Mouse (Mus musculus): Measurements from ENCODE around the gene Dpm2. TPM values are rescaled to one million over a fixed set of nuclear protein-coding genes. Genes with fewer than 3 reads are reported as not detected.

Dpm2 gene
- polyA plus RNA-seq, 1 experiment from 2014 or later, result 116 TPM

GRCm38 (mm10) chr2:32536634-32537359 lies 33.9 kb upstream of the Dpm2 start:
- peaks cover 71% of the 10 kb centered on the region for H3K4me1 ChIP-seq

GRCm38 (mm10) chr2:32537360-32537905 lies 33.2 kb upstream of the Dpm2 start:
- 9% methylated on average over 9 of the region's 9 CpGs for WGBS
- H3K9ac ChIP-seq, result peak overlapping the region; percentile 94
- no peaks in the 10 kb centered on the region for H3K27me3 ChIP-seq
- peak overlapping the region; percentile 92 for H3K4me3 ChIP-seq
- H3K36me3 ChIP-seq, result no peaks in the 10 kb centered on the region
- H3K4me1 ChIP-seq, result peaks cover 77% of the 10 kb centered on the region
- H3K27ac ChIP-seq, result peak overlapping the region; percentile 98
- H3K4me2 ChIP-seq, result peak overlapping the region; percentile 90
- no peaks in the 10 kb centered on the region for H3K9me3 ChIP-seq
- no peak for ATAC-seq (ENCODE audit: insufficient number of reproducible peaks, insufficient read depth, low FRiP score, low TSS enrichment, low read depth)

More at GRCm38 (mm10) chr2:32536634-32537359, 33.9 kb upstream of the Dpm2 start:
- 1% methylated on average over 11 of the region's 11 CpGs for WGBS
- Histone ChIP-seq H3K36me3 (no peaks in the 10 kb centered on the region), H3K9me3 (no peaks in the 10 kb centered on the region), H3K9ac (peak overlapping the region; percentile 94), H3K27ac (peak overlapping the region; percentile 98), H3K4me2 (peak overlapping the region; percentile 90), H3K4me3 (peak overlapping the region; percentile 92), H3K27me3 (no peaks in the 10 kb centered on the region)
- no peak for ATAC-seq (ENCODE audit: insufficient number of reproducible peaks, insufficient read depth, low FRiP score, low TSS enrichment, low read depth)

DNA sequence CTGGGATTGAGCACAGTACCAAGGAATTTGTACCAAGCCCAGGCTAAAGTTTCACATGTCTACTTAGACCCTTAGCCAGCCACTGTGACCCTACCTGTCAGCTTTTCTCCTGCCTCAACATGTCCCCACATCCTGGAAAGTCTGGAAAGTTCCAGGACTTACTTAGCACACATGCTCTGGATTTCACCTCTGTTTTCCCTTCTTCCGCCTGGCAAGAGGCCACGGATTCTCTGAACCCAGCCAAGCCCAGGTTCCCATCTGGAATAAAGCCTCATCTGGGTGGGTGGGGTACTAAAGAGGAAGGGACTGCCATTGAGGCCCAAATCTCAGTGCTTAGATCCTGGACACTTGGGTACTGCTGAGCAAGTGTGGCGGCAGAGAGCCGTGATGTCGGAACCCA lies 32.7 kb upstream of the Dpm2 start:
- 60% methylated on average over 5 of the region's 5 CpGs for WGBS

DNA sequence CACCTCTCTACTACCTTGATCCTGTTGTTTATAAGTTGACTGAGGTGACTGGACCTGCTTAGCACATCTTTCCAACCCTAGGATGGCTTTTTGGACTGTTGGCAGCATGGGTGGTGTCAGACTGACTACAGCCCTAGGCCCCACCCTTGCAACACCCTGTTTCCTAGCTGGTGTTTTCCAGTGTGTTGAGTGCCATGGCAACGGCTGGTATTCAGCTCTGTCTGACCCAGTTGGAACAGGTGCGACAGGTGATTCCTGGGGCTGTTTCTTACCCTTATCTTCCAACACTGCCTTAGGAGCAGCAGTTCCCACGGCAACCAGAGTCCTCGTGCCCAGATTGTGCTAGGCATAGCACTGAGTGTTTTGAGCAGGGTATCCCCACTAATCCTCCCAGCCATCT lies 32.2 kb upstream of the Dpm2 start:
- 72% methylated on average over 4 of the region's 4 CpGs for WGBS
- Histone ChIP-seq H3K4me1 (peaks cover 73% of the 10 kb centered on the region), H3K9ac (0 out of 2 replicates have a peak overlapping the region, but pooled peaks have one; percentile 94), H3K4me2 (peak overlapping the region; percentile 90), H3K27ac (0 out of 2 replicates have a peak overlapping the region, but pooled peaks have one; percentile 39), H3K4me3 (peak overlapping the region; percentile 92; the same call in 1 of the 2 replicates), H3K9me3 (no peaks in the 10 kb centered on the region), H3K27me3 (no peaks in the 10 kb centered on the region), H3K36me3 (no peaks in the 10 kb centered on the region)
- no peak for ATAC-seq (ENCODE audit: insufficient number of reproducible peaks, insufficient read depth, low FRiP score, low TSS enrichment, low read depth)

More for the DNA sequence above, 32.7 kb upstream of the Dpm2 start:
- Histone ChIP-seq H3K4me2 (peak overlapping the region; percentile 90), H3K9ac (peak overlapping the region; percentile 94), H3K4me1 (peaks cover 77% of the 10 kb centered on the region), H3K36me3 (no peaks in the 10 kb centered on the region), H3K4me3 (peak overlapping the region; percentile 92), H3K27me3 (no peaks in the 10 kb centered on the region), H3K27ac (peak overlapping the region; percentile 98; the same call in 1 of the 2 replicates), H3K9me3 (no peaks in the 10 kb centered on the region)
- ATAC-seq (ENCODE audit: insufficient number of reproducible peaks, insufficient read depth, low FRiP score, low TSS enrichment, low read depth), result no peak

- Histone ChIP-seq H3K27me3 (no peaks in the 10 kb centered on the region), H3K4me2 (peak overlapping the region; percentile 90), H3K4me3 (no peak overlapping the region), H3K27ac (peak overlapping the region; percentile 39), H3K9me3 (no peaks in the 10 kb centered on the region), H3K36me3 (peaks cover 4% of the 10 kb centered on the region; the same call in 1 of the 2 replicates), H3K4me1 (peaks cover 63% of the 10 kb centered on the region), H3K9ac (no peak overlapping the region)
- WGBS, result 71% methylated on average over 14 of the region's 14 CpGs
- no peak for ATAC-seq (ENCODE audit: insufficient number of reproducible peaks, insufficient read depth, low FRiP score, low TSS enrichment, low read depth)
Measured at GRCm38 (mm10) chr2:32539452-32539981, 31.1 kb upstream of the Dpm2 start.

- Histone ChIP-seq H3K4me1 (peaks cover 57% of the 10 kb centered on the region), H3K9ac (peak overlapping the region; percentile 21; the same call in 1 of the 2 replicates), H3K27me3 (no peaks in the 10 kb centered on the region), H3K4me2 (no peak overlapping the region), H3K36me3 (peaks cover 9% of the 10 kb centered on the region; the same call in 1 of the 2 replicates), H3K4me3 (no peak overlapping the region), H3K27ac (no peak overlapping the region), H3K9me3 (no peaks in the 10 kb centered on the region)
- ATAC-seq (ENCODE audit: insufficient number of reproducible peaks, insufficient read depth, low FRiP score, low TSS enrichment, low read depth), result no peak
- WGBS, result 88% methylated on average over 2 of the region's 2 CpGs
Measured at GRCm38 (mm10) chr2:32541333-32541908, 29.2 kb upstream of the Dpm2 start.

GRCm38 (mm10) chr2:32541986-32542573 lies 28.6 kb upstream of the Dpm2 start:
- no peaks in the 10 kb centered on the region for H3K27me3 ChIP-seq
- peaks cover 55% of the 10 kb centered on the region for H3K4me1 ChIP-seq
- H3K4me3 ChIP-seq, result no peak overlapping the region
- 79% methylated on average over 4 of the region's 4 CpGs for WGBS
- H3K9me3 ChIP-seq, result no peaks in the 10 kb centered on the region
- H3K4me2 ChIP-seq, result no peak overlapping the region
- H3K36me3 ChIP-seq, result peaks cover 9% of the 10 kb centered on the region; the same call in 1 of the 2 replicates
- H3K27ac ChIP-seq, result no peak overlapping the region
- H3K9ac ChIP-seq, result 0 out of 2 replicates have a peak overlapping the region, but pooled peaks have one; percentile 21
- ATAC-seq (ENCODE audit: insufficient number of reproducible peaks, insufficient read depth, low FRiP score, low TSS enrichment, low read depth), result no peak

DNA sequence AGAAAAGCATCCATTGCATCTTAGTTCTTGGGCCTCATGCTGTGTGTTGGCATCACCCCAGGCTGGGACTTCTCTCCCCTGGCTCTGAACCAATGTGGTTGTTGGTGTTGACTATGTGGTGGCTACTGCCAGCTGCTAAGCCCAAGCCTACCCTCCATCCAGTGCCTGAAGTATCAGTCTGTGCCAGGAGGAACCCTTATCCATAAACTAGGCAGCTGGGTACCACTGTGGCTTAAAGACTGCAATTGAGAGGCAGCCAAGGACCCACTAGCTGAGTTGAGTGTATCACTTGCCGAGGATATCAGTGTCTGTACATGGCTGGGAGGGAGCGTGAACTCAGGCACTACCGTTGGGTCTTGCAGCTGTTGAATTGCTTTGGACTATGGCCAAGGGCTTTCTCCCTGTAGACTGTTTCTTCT lies 27.6 kb upstream of the Dpm2 start:
- Histone ChIP-seq H3K27me3 (no peaks in the 10 kb centered on the region), H3K27ac (no peak overlapping the region), H3K9me3 (no peaks in the 10 kb centered on the region), H3K9ac (no peak overlapping the region), H3K36me3 (peaks cover 9% of the 10 kb centered on the region; the same call in 1 of the 2 replicates), H3K4me2 (no peak overlapping the region), H3K4me1 (peaks cover 55% of the 10 kb centered on the region), H3K4me3 (no peak overlapping the region)
- 89% methylated on average over 3 of the region's 3 CpGs for WGBS
- no peak for ATAC-seq (ENCODE audit: insufficient number of reproducible peaks, insufficient read depth, low FRiP score, low TSS enrichment, low read depth)

DNA sequence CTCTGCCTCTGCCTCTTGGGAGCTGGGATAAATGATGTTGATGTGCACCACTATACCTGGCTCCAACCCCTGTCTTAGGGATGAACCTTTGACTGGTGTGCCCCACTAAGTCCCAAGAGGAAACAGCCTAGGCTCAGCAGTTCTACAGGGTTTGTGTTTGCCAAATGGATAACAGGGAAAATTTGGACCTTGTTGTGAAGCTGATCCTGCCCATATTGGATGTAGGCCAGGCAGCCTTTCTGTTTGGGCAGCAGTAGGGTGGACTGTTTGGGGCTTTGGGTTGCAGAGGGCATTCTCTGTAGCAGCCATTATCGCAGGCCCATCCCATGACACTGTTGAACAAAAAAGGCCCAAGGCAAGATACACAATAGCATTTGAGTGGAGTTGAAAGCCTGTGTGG lies 23.7 kb upstream of the Dpm2 start:
- 81% methylated on average over 1 of the region's 1 CpGs for WGBS
- peaks cover 9% of the 10 kb centered on the region; the same call in 1 of the 2 replicates for H3K36me3 ChIP-seq

GRCm38 (mm10) chr2:32547380-32547779 lies 23.3 kb upstream of the Dpm2 start:
- ATAC-seq (ENCODE audit: insufficient number of reproducible peaks, insufficient read depth, low FRiP score, low TSS enrichment, low read depth), result no peak
- Histone ChIP-seq H3K36me3 (peaks cover 9% of the 10 kb centered on the region; the same call in 1 of the 2 replicates), H3K9ac (no peak overlapping the region), H3K4me1 (peaks cover 58% of the 10 kb centered on the region), H3K4me3 (no peak overlapping the region), H3K9me3 (no peaks in the 10 kb centered on the region), H3K27me3 (no peaks in the 10 kb centered on the region), H3K27ac (no peak overlapping the region), H3K4me2 (no peak overlapping the region)
- WGBS, result 87% methylated on average over 5 of the region's 5 CpGs

More for the DNA sequence above, 23.7 kb upstream of the Dpm2 start:
- Histone ChIP-seq H3K9me3 (no peaks in the 10 kb centered on the region), H3K27ac (no peak overlapping the region), H3K9ac (no peak overlapping the region), H3K27me3 (no peaks in the 10 kb centered on the region), H3K4me3 (no peak overlapping the region), H3K4me1 (peaks cover 58% of the 10 kb centered on the region), H3K4me2 (no peak overlapping the region)
- ATAC-seq (ENCODE audit: insufficient number of reproducible peaks, insufficient read depth, low FRiP score, low TSS enrichment, low read depth), result no peak
